Mouse (Mus musculus) midbrain, postnatal 0 days (tissue): ENCODE results near the gene Pcdh7. TPM values are rescaled to one million over a fixed set of nuclear protein-coding genes. Genes with fewer than 3 reads are reported as not detected.

Source experiments
- ATAC-seq: fragments of 200-750 bp; cut with Nextera tagmentation; 2 replicates; pipeline ENCODE4 v1.8.0; 2017; ENCODE audit warnings: moderate number of reproducible peaks, mild to moderate bottlenecking, moderate TSS enrichment, moderate library complexity; ENCODE audit not compliant: low FRiP score
- DNase-seq: peaks from one replicate; pipeline ENCODE4 v3.0.0-alpha.2; 2015; ENCODE audit warnings: low spot score
- H3K27ac ChIP-seq: fragments of 300-500 bp; sonication (generic); 2 replicates; pipeline ENCODE4 v1.5.1; 2014; ENCODE audit warnings: low read depth, mild to moderate bottlenecking, low read length, mixed read lengths
- H3K27me3 ChIP-seq: fragments of 300-500 bp; sonication (generic); 2 replicates; pipeline ENCODE4 v1.6.1; 2014; ENCODE audit warnings: low read length, control low read depth, mixed read lengths; ENCODE audit not compliant: insufficient read depth
- H3K36me3 ChIP-seq: fragments of 300-500 bp; sonication (generic); 2 replicates; pipeline ENCODE4 v1.6.1; 2014; ENCODE audit warnings: low read length, control low read depth, mixed read lengths; ENCODE audit not compliant: insufficient read depth
- H3K4me1 ChIP-seq: fragments of 300-500 bp; sonication (generic); 2 replicates; pipeline ENCODE4 v1.6.1; 2014; ENCODE audit warnings: mild to moderate bottlenecking, control low read depth, antibody characterized with exemption, low read length, mixed read lengths; ENCODE audit not compliant: insufficient read depth
- H3K4me2 ChIP-seq: fragments of 300-500 bp; sonication (generic); 2 replicates; pipeline ENCODE4 v1.6.1; 2014; ENCODE audit warnings: low read depth, mild to moderate bottlenecking, low read length, mixed read lengths; ENCODE audit not compliant: poor library complexity, severe bottlenecking
- H3K4me3 ChIP-seq: fragments of 300-500 bp; sonication (generic); 2 replicates; pipeline ENCODE4 v1.5.1; 2014; ENCODE audit warnings: low read depth, mild to moderate bottlenecking, low read length, moderate library complexity
- H3K9ac ChIP-seq: fragments of 300-500 bp; sonication (generic); replicated peaks from 2 replicates; pipeline ENCODE4 v1.6.1; 2014; ENCODE audit warnings: mild to moderate bottlenecking, low read length, moderate library complexity, mixed read lengths; ENCODE audit not compliant: poor library complexity, severe bottlenecking
- H3K9me3 ChIP-seq: fragments of 300-500 bp; sonication (generic); 2 replicates; pipeline ENCODE4 v1.6.1; 2016; ENCODE audit warnings: low read length, control low read depth
- CTCF ChIP-seq: IDR thresholded peaks from 2 replicates; pipeline ENCODE4 v1.5.1; 2016; ENCODE audit warnings: antibody characterized with exemption, mild to moderate bottlenecking
- WGBS: fragments of 180-500 bp; shearing (Covaris S2); extraction: QIAGEN DNeasy Blood & Tissue Kit; methylation state at CpG from one replicate; pipeline ENCODE4 v1.1.7; 2014; 5-methylcytosine and 5-hydroxymethylcytosine counted together
- polyA plus RNA-seq: library from polyadenylated mRNA; unstranded; fragments of >200 nt; fragmentation: Nextera tagmentation; extraction: Ambion mirVana; gene quantifications from 2 replicates; pipeline ENCODE4 v1.2.1, GENCODE M21; 2015
- total RNA-seq: library from RNA; depleted of rRNA; stranded (reverse); fragments of >200 nt; gene quantifications from 2 replicates; pipeline ENCODE4 v1.2.3, GENCODE M21; 2014

Pcdh7 gene
- total and polyA plus RNA-seq, 2 experiments from 2014 or later: 29.6 to 157 TPM

DNA sequence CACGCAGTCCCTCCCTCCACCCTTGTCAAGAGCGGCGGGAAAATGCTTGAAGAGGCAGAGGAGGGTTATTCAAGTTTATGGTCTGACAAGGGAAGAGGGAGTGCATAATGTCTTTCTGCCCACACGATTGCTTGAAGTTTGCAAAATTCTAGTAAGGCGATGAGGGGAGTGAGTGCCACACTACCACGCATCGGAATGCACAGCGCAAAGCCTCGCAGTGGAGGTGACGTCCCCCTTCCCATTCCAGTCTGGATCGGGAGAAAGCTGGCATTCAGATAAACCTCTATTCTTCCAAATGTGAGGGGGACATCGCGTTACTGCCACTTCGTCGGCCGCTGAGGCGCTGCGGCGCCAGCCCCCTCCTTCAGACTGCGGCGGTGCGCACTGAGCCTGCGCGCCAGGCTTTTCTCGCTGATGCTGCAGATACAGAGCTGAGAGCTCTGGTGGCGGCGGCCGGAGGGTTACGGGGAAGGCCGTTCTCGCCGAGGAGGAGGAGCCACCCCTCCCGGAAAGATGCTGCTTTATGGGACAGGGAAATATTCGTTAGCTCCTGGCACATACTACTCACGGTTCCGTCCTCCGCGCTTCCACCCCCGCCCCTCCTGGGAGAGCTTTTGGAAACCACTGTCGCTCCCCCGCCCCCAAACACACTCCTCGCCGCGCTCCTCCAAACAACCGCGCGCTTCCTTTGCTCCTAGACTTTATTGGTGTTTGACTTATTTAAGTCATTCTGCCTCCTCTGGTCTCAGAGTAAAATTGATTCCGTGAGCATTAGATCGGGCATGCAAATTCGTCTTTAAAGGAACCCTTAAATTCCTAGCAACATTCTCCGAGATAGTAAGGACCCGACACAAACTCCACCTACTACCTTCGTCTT is 2.0 kb upstream of the Pcdh7 start:
- peak overlapping the region; percentile 66 for H3K9ac ChIP-seq
- H3K4me2 ChIP-seq: peak overlapping the region; percentile 72
- 0% methylated on average over 53 of the region's 53 CpGs for WGBS
- H3K27me3 ChIP-seq: no peaks in the 10 kb centered on the region
- TF ChIP-seq CTCF: no peak; the same call in 1 of the 2 replicates
- peak overlapping the region; percentile 86 for H3K27ac ChIP-seq
- peak overlapping the region; percentile 84 for H3K4me3 ChIP-seq
- no peaks in the 10 kb centered on the region for H3K9me3 ChIP-seq
- no peaks in the 10 kb centered on the region for H3K4me1 ChIP-seq
- DNase-seq (peak; percentile 91), ATAC-seq (peak; percentile 71)
- no peaks in the 10 kb centered on the region for H3K36me3 ChIP-seq

GRCm38 (mm10) chr5:57716421-57717237 is 1.1 kb upstream of the Pcdh7 start:
- Histone ChIP-seq H3K27me3 (no peaks in the 10 kb centered on the region), H3K36me3 (no peaks in the 10 kb centered on the region), H3K4me3 (peak overlapping the region; percentile 84), H3K27ac (peak overlapping the region; percentile 86), H3K9ac (peak overlapping the region; percentile 81), H3K4me1 (no peaks in the 10 kb centered on the region), H3K4me2 (peak overlapping the region; percentile 72), H3K9me3 (no peaks in the 10 kb centered on the region)
- WGBS: under 1% methylated on average over 29 of the region's 29 CpGs
- peak; percentile 76 for DNase-seq
- ATAC-seq: no peak
- TF ChIP-seq CTCF: peak; percentile 61

- DNase-seq (peak; percentile 81), ATAC-seq (no peak)
- Histone ChIP-seq H3K9ac (peak overlapping the region; percentile 81), H3K4me3 (peak overlapping the region; percentile 84), H3K27me3 (no peaks in the 10 kb centered on the region), H3K36me3 (no peaks in the 10 kb centered on the region), H3K4me1 (no peaks in the 10 kb centered on the region), H3K4me2 (peak overlapping the region; percentile 72), H3K9me3 (no peaks in the 10 kb centered on the region), H3K27ac (peak overlapping the region; percentile 86)
- no peak for TF ChIP-seq CTCF
- under 1% methylated on average over 53 of the region's 53 CpGs for WGBS
These were observed 395 bp upstream of the Pcdh7 start for GRCm38 (mm10) chr5:57717238-57717905.

- peak overlapping the region; percentile 86 for H3K27ac ChIP-seq
- H3K9me3 ChIP-seq: no peaks in the 10 kb centered on the region
- no peak for TF ChIP-seq CTCF
- peak overlapping the region; percentile 72 for H3K4me2 ChIP-seq
- no peaks in the 10 kb centered on the region for H3K4me1 ChIP-seq
- under 1% methylated on average over 50 of the region's 54 CpGs for WGBS
- H3K4me3 ChIP-seq: peak overlapping the region; percentile 84
- no peak for ATAC-seq
- H3K36me3 ChIP-seq: no peaks in the 10 kb centered on the region
- DNase-seq: peak; percentile 64
- no peaks in the 10 kb centered on the region for H3K27me3 ChIP-seq
- peak overlapping the region; percentile 81 for H3K9ac ChIP-seq
These were observed 1.3 kb downstream of the Pcdh7 start for GRCm38 (mm10) chr5:57718876-57719593.

DNA sequence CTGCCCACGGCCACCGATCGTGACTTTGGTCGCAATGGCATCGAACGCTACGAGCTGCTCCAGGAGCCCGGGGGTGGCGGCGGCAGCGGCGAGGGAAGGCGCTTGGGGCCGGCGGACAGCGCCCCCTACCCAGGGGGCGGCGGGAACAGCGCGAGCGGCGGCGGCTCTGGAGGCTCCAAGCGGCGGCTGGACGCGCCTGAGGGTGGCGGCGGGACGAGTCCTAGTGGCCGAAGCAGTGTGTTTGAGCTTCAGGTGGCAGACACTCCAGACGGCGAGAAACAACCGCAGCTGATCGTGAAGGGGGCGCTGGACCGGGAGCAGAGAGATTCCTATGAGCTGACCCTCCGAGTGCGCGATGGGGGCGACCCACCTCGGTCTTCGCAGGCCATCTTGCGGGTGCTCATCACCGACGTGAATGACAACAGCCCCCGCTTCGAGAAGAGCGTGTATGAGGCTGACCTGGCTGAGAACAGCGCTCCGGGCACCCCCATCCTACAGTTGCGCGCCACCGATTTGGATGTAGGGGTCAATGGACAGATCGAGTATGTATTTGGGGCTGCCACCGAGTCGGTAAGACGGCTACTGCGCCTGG is 1.9 kb downstream of the Pcdh7 start:
- DNase-seq (peak; percentile 62), ATAC-seq (no peak)
- no peaks in the 10 kb centered on the region for H3K27me3 ChIP-seq
- H3K9me3 ChIP-seq: no peaks in the 10 kb centered on the region
- peak overlapping the region; percentile 72 for H3K4me2 ChIP-seq
- WGBS: under 1% methylated on average over 59 of the region's 59 CpGs
- peak; percentile 65 for TF ChIP-seq CTCF
- peak overlapping the region; percentile 81 for H3K9ac ChIP-seq
- peak overlapping the region; percentile 84 for H3K4me3 ChIP-seq
- H3K4me1 ChIP-seq: no peaks in the 10 kb centered on the region
- no peaks in the 10 kb centered on the region for H3K36me3 ChIP-seq
- H3K27ac ChIP-seq: peak overlapping the region; percentile 86
